Mouse (Mus musculus) ovary, postnatal 10 days (tissue): Measurements from ENCODE around the gene Rarb.

Experiments
- DNase-seq: peaks from one replicate; pipeline ENCODE4 v3.0.0; 2022; ENCODE audit warnings: low spot score

Rarb gene

GRCm38 (mm10) chr14:16578100-16578499 is 240.9 kb downstream of the Rarb start:
- DNase-seq, result no peak

GRCm38 (mm10) chr14:16577049-16577448 is 241.9 kb downstream of the Rarb start:
- DNase-seq, result no peak

- peak; percentile 52 for DNase-seq
Observed at GRCm38 (mm10) chr14:16574925-16575721, 243.8 kb downstream of the Rarb start.

GRCm38 (mm10) chr14:16573475-16574171 is 245.3 kb downstream of the Rarb start:
- DNase-seq, result no peak

- no peak for DNase-seq
Observed at GRCm38 (mm10) chr14:16572755-16573340, 246.1 kb downstream of the Rarb start.

- DNase-seq, result no peak
Observed at GRCm38 (mm10) chr14:16569506-16570001, 249.4 kb downstream of the Rarb start.

- no peak for DNase-seq
Observed at GRCm38 (mm10) chr14:16566920-16567319, 252.0 kb downstream of the Rarb start.

GRCm38 (mm10) chr14:16563912-16564311 is 255.0 kb downstream of the Rarb start:
- DNase-seq, result no peak

- DNase-seq, result no peak
Observed at GRCm38 (mm10) chr14:16561496-16562170, 257.3 kb downstream of the Rarb start.

- DNase-seq, result no peak
Observed at GRCm38 (mm10) chr14:16559294-16560217, 259.4 kb downstream of the Rarb start.

- no peak for DNase-seq
Observed at GRCm38 (mm10) chr14:16558033-16558432, 260.9 kb downstream of the Rarb start.

- DNase-seq, result no peak
Observed at GRCm38 (mm10) chr14:16554643-16555459, 264.1 kb downstream of the Rarb start.

GRCm38 (mm10) chr14:16554319-16554642 is 264.7 kb downstream of the Rarb start:
- no peak for DNase-seq

- DNase-seq, result no peak
Observed at GRCm38 (mm10) chr14:16552293-16552692, 266.7 kb downstream of the Rarb start.

- DNase-seq, result no peak
Observed at GRCm38 (mm10) chr14:16551843-16552242, 267.1 kb downstream of the Rarb start.

GRCm38 (mm10) chr14:16548200-16548576 is 270.8 kb downstream of the Rarb start:
- no peak for DNase-seq

GRCm38 (mm10) chr14:16547492-16548199 is 271.3 kb downstream of the Rarb start:
- no peak for DNase-seq

- no peak for DNase-seq
Observed at GRCm38 (mm10) chr14:16544995-16545394, 274.0 kb downstream of the Rarb start.

- no peak for DNase-seq
Observed at GRCm38 (mm10) chr14:16541641-16542040, 277.3 kb downstream of the Rarb start.

GRCm38 (mm10) chr14:16537433-16537832 is 281.5 kb downstream of the Rarb start:
- DNase-seq, result no peak
